Mouse (Mus musculus): Measurements from ENCODE around the gene Dlec1.

Dlec1 gene

GRCm38 (mm10) chr9:119090462-119090861 lies 11.8 kb upstream of the Dlec1 start:
- DNase-seq, result no peak

- no peak for DNase-seq
Observed at GRCm38 (mm10) chr9:119091581-119092310, 10.5 kb upstream of the Dlec1 start.

GRCm38 (mm10) chr9:119092473-119093418 lies 9.5 kb upstream of the Dlec1 start:
- no peak for DNase-seq

- peak; percentile 85 for DNase-seq
Observed at GRCm38 (mm10) chr9:119093419-119094295, 8.6 kb upstream of the Dlec1 start, which contains the start of gene Plcd1. Plcd1 (minus strand) TSS chr9:119093502.

GRCm38 (mm10) chr9:119094462-119095109 lies 7.7 kb upstream of the Dlec1 start:
- DNase-seq, result no peak

GRCm38 (mm10) chr9:119100177-119100898 lies 1.9 kb upstream of the Dlec1 start:
- peak; percentile 88 for DNase-seq

DNA sequence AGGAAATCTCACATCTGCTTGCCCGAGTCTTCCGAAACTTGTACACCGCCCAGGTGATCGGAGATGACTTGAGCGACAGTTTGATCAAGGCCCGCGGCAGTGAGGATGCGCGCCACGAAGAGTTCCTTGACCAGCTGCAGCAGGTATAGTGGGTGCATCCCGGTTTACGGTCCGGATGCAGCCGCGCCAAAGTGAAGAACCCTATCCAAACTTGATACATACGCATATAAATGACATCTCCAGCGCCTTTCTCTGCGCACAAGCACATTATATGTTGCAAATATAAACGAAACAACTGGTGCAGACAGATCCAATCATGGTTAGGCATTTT lies 470 bp downstream of the Dlec1 start:
- no peak for DNase-seq

DNA sequence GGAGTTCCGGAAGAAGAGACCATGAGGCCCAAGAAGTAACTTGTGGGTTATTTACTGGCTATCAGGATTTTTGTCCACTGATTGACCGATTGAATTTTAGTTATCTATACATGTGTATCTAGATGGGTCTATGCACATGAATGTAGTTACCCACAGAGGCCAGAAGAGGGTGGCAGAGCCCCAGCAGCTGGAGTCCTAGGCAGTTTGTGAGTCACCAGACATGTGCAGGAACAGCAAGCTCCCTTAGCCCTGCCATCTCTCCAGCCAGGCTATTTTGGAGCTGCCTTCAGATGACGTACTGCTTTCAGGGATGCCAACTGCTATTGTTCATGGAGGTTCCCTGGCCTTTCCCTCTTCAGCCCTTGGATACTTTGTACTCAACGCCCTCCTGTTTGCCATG lies 5.3 kb downstream of the Dlec1 start:
- no peak for DNase-seq

DNA sequence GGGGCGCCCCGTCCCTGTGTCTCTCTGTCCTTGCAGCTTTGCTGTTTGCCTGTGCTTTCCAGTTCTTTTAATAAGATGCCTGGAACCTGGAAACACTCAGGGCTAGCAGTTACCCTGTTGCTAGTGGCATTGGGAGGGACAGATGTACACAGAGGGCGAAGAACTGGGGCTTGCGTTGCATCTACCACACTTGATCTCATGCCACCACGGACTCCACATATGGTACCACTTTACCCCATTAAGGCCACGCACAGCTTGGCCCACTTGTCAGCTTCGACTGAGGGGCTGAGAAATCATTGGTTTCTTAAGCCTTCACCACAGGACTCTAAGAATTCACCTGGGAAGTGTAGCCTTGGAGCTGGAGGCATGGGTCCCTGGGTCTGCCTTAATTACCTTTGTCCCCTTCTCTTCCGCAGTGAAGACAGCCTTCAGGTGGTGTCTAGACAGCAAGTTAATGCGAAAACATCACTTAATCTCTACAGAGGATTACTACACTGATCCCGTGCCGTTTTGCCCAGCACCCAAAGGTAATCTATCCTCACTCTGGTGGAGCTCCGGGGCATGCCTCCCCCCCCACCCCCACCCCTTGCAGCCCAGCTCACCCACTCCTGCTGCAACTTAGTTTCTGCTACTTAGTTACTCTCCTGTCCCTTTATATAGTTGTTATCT lies 7.5 kb downstream of the Dlec1 start:
- no peak for DNase-seq

DNA sequence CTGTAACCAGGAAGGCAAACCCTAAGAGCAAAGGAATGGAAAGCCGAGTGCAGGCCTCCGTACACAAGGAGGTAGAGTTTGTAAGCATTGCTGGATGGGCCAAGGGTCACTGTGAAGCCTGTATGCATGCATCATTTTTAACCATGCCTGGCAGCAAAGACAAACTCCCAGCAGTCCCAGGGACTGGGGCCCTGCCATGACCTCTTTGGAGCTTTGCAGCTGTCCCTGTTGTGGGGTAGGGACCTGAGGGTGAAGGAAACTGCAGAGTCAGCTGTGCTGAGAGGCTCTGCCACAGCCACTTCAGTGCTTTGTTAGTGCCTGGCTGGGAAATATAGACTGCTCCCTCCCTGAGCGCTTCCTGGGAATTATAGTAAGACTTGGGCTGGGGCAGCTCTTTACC lies 8.4 kb downstream of the Dlec1 start:
- no peak for DNase-seq

DNA sequence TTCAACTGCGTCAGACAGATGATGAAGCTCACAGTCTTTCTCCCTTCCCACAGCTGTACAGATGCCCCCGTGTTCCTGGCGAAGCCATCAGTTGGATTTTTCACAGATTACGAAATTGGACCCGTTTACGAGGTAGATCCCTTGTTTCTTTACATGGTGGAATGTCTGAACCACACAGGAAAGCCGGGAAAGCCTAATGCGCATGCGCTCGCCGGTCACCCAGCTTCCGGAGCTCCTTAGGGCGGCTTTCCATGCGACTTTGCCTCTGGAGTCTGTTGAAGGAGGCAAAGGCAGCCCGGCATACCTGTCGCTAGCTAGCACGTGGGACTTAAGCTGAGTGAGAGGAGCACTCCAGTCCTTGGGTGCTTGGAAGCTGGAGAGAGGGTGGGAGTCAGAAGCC lies 12.6 kb downstream of the Dlec1 start:
- DNase-seq, result no peak

DNA sequence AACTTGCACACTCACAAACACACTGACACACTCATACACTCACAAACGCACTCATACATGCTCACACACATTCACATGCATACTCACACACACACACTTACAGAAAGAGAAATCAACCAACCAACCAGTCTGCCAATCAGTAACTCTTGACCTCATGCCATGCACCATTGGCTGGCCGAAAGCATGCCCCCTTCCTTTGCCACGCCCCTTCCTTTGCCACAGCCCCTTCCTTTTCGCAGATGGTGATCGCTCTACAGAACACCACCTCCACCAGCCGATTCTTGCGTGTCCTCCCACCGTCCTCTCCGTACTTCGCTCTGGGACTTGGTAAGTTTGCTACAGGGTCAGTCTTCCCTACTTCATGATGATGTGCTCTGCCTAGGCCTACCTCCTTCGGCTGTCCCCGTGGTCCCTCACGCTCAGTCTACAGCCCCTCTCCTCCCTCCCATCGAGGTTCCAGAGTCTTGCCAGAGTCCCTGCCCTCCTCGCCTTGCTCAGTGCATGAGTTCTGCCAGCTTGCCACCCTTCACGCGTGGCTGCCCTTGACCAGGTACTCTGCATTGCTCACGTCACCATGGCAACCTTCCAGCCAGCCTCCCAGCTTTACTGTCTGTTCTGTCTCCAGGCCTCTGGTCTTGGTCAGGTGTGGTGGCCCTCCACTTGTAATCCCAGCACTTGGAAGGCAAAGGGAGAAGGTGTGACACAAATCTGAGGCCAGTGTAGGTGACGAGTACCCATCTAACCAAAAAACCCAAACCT lies 17.3 kb downstream of the Dlec1 start:
- DNase-seq, result no peak

DNA sequence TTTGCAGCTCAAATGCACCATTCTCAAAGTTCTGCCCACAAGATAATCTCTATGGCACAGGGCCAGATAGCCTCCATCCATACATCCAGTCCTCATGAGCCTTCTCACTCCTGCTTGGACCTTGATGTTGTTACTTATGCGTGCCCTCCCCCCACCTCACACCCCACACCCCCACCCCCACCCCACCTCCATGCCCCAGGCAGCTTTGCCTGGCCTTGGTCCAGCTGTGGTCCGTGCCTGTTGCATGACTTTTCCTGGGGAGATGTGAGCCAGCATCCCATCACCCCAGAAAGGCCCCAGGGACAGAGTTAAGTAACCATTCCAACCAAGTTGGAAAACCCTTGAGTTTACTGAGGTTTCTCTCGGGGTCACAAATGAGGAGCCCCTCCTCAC lies 17.9 kb downstream of the Dlec1 start:
- DNase-seq, result no peak

DNA sequence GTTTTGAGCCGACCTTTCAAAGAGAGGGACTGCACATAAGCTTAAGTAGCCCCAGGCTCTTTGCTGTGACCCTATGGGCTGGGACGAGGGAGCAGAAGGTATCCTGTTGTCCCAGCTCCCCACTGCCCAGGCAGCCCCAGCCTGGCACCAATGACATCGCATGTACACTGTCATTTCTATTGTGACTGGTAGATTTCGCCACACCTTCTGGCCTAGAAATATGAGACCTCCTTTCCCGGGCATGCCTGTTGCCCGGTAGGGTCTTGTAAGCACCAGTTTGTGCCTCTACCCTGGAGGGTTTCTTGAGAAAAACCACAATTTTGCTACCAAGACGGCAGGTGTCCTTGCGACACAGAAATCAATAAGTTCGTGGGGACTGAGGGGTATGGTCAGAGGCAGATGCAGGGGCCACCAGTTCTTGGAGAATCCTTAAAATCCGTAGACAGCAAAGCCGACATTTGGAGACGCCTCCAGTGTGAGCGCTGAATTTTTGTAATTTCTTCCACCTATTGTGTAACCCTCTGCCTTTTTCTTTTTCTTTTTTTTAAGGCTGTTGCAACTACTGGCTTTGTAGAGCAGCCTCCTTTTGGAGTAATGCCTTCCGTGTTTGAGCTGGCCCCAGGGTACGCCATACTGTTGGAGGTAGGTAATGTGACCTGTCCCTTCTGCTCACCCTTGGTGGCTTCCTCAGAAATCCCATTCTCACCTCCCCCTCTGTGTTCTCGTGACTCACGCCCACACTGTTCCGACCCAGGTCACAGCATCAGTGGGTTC lies 20.5 kb downstream of the Dlec1 start:
- no peak for DNase-seq

DNA sequence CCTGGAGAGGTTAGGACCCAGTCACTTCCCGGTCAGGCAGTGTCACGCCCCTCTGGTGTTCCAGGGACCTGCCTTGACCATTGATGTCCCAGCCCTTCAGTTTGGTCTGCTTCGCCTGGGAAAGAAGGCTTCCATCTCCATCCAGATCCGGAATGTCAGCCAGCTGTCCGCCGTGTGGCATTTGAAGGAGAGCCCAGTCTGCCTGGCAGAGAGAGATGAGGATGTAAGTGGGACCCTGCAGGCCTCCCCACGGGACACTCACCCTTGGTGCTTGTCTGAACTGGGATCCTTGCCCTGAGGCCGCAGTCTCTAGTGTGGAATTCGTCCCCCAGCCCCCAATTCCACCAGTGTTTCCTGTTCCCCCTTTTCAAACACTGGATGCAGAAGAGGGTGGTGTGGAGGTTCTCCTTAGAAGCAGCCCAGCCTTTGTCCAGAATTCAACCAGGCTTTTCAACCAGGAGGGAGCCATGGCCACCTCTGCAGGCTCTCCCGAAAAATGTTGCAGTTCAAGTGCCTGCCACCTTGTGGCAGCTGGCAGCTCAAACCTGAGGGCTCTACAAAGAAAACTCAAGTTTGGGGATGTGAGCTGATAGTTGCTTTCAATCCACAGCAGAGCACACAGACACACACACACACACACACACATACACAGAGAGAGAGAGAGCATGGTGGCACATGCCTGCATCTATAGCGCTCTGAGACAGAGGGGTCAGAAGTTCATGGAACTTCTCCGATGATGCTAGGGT lies 26.3 kb downstream of the Dlec1 start:
- DNase-seq, result no peak

DNA sequence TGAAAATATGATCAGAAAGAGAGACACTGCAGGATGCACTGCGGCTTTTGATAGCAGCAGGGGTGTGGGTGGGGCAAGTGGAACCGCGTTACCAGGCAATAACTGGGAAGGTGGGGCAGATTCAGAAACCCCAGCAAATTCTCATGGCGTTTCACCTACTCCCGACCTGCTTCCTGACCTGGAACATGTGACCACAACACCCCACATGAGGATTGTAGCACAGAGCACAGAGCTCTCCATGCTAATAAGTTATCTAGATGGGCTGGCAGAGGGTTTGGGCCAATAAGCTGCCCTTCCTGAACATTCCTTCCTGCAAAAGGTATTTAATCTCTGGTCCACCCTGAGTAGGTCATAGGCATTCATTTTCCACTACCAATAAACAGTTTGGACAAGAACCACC lies 28.4 kb downstream of the Dlec1 start:
- no peak for DNase-seq

GRCm38 (mm10) chr9:119138836-119139235 lies 36.6 kb downstream of the Dlec1 start:
- DNase-seq, result no peak

DNA sequence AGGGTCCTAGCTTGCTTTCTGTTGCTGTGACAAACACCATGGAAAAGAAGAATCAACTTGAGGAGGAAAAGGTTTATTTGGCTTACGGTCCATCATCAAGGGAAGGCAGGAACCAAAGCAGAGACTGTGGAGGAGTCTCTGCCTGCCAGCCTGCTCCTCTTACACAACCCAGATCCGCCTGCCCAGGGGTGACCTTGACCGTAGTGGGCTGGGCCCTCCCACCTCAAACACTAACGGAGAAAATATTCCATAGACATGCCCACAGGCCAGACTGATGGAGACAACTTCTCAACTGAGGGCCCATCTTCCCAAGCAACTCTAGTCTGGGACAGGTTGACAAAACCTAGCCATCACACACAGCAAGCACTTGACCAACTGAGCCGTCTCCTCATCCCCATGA lies 39.8 kb downstream of the Dlec1 start:
- no peak for DNase-seq

DNA sequence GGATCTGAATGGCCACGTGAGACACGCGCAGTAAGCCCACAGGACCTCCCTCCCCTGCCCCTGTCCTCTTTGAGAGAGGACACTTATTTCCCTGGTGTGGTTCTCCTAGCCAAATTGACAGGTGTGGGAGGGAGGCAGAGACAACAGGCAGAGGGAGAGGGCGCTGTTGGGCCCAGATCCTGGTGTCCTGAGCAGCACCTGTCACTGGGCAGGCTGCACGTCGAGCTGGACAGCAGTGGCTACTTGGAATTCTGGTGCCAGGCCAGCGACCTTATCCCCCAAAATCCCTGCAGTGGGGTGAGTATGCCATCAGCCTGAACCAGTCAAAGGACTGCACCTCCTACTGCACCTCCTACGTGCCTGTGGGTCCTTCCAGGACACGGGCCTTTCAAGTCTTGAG lies 41.1 kb downstream of the Dlec1 start:
- no peak for DNase-seq
